Comparison of ENCODE assay signal across 17 mouse cellular contexts in the genomic region with DNA sequence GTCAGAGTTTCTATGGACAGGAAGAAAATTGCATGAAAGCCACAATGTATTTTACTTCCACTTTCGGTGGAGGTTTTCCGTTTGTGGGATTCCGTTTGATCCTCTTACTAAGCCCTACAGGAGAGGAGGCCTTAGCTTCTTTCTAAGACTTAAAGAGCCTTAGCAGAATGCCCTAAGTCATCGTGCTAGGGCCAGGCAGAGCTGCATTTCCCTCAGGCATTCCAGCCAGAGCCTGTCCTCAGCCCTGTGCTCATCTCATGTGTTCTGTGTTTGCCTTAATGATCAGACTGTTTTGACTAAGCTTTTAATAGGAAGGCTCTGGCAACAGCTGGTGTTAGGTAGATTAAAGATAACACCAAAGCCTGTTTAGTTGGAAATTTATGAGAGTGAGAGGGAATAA.
DNase-seq lines count a peak whose midpoint lies in the region; ATAC-seq and TF ChIP-seq lines count a peak whose summit lies in the region.
"Had no signal": no experiment of that assay in that cellular context is flagged by ENCODE, and none has a peak within 500 bp of the region (broad histone marks: within the 10 kb centered on the region; RNA-seq: fewer than 3 reads in every experiment).

No protein-coding gene starts in this region.

- H3K36me3 ChIP-seq in megakaryocyte, embryonic 14.5 days (replicated peaks; ENCODE audit: low read length) = no peaks in the 10 kb centered on the region
- no peaks in the 10 kb centered on the region for H3K36me3 ChIP-seq in heart, embryonic 11.5 days (ENCODE audit: control insufficient read depth, insufficient read depth, low read length)
- H3K36me3 ChIP-seq: embryonic facial prominence, embryonic 15.5 days; intestine, embryonic 15.5 days; limb, embryonic 10.5 days had no signal

- H3K27ac ChIP-seq in layer of hippocampus, adult 2 months = peak overlapping the region; percentile 86
- H3K27ac ChIP-seq in heart, embryonic 11.5 days (ENCODE audit: low read depth, low read length) = no peak overlapping the region
- H3K27ac ChIP-seq: embryonic facial prominence, embryonic 15.5 days; intestine, embryonic 15.5 days; kidney, postnatal 0 days; limb, embryonic 10.5 days; liver, embryonic 14.5 days had no signal

- H3K4me2 ChIP-seq in heart, embryonic 11.5 days = no peak overlapping the region
- H3K4me2 ChIP-seq: embryonic facial prominence, embryonic 15.5 days; intestine, embryonic 15.5 days had no signal

- H3K4me1 ChIP-seq in megakaryocyte, embryonic 14.5 days = peaks cover 15% of the 10 kb centered on the region
- 0 out of 2 replicates have a peak, but pooled peaks cover 4% of the 10 kb centered on the region for H3K4me1 ChIP-seq in heart, embryonic 11.5 days (ENCODE audit: control insufficient read depth, insufficient read depth, low read length)
- H3K4me1 ChIP-seq: intestine, embryonic 15.5 days had no signal

- no peak for TF ChIP-seq CTCF in layer of hippocampus, adult 2 months (conservative IDR thresholded peaks at IDR 0.05)

- H3K4me3 ChIP-seq in layer of hippocampus, adult 2 months = no peak overlapping the region; the same call in 1 of the 2 replicates
- peak overlapping the region; percentile 77 for H3K4me3 ChIP-seq in megakaryocyte, embryonic 14.5 days (replicated peaks)
- no peak overlapping the region for H3K4me3 ChIP-seq in heart, embryonic 11.5 days (ENCODE audit: low read depth, low read length)
- H3K4me3 ChIP-seq: embryonic facial prominence, embryonic 15.5 days; intestine, embryonic 15.5 days; limb, embryonic 10.5 days had no signal

- DNase-seq in layer of hippocampus, adult 2 months (ENCODE audit: low spot score in 2 of 2) = no peak
- no peak for DNase-seq in layer of hippocampus, postnatal 10 days (ENCODE audit: low spot score in 2 of 2)
- DNase-seq in c-Kit-positive CD71-negative TER-119-negative erythroid progenitor cells, embryonic 14.5 days (ENCODE audit: low read depth) = peak; percentile 16
- peak; percentile 41 for DNase-seq in retina, embryonic 14.5 days (ENCODE audit: low spot score)
- no peak for DNase-seq in thymus, postnatal 14 days
- no peak for DNase-seq in adipocyte (ENCODE audit: low spot score)
- DNase-seq: adrenal gland, adult 2 months; cerebellum, adult 11 months; lung, postnatal 36 days; thymus, postnatal 25 days had no signal

- peaks cover 7% of the 10 kb centered on the region for H3K9me3 ChIP-seq in megakaryocyte, embryonic 14.5 days
- H3K9me3 ChIP-seq in heart, embryonic 11.5 days (replicated peaks; ENCODE audit: control insufficient read depth, low read length) = no peaks in the 10 kb centered on the region
- H3K9me3 ChIP-seq: embryonic facial prominence, embryonic 15.5 days; intestine, embryonic 15.5 days; limb, embryonic 10.5 days had no signal

- ATAC-seq in heart, embryonic 11.5 days (replicated peaks; ENCODE audit: insufficient number of reproducible peaks, low FRiP score, low TSS enrichment) = no peak
- ATAC-seq: intestine, embryonic 15.5 days had no signal

- H3K27me3 ChIP-seq in megakaryocyte, embryonic 14.5 days (replicated peaks) = no peaks in the 10 kb centered on the region
- H3K27me3 ChIP-seq in heart, embryonic 11.5 days (ENCODE audit: control insufficient read depth, insufficient read depth, low read length) = no peaks in the 10 kb centered on the region
- H3K27me3 ChIP-seq: embryonic facial prominence, embryonic 15.5 days; intestine, embryonic 15.5 days had no signal

- 56% methylated on average over 4 of the region's 4 CpGs for WGBS in heart, embryonic 11.5 days (ENCODE audit: insufficient replicate concordance)

- no peak overlapping the region for H3K9ac ChIP-seq in heart, embryonic 11.5 days (ENCODE audit: low read depth, low read length)
- H3K9ac ChIP-seq: embryonic facial prominence, embryonic 15.5 days; intestine, embryonic 15.5 days; liver, embryonic 14.5 days had no signal

Comparison
In these comparisons a context has a peak if more than half of its experiments do, and no peak if none do; other contexts are left out.
1. DNase-seq: peak in c-Kit-positive CD71-negative TER-119-negative erythroid progenitor cells, embryonic 14.5 days (single experiment) and retina, embryonic 14.5 days (single experiment); none in layer of hippocampus, adult 2 months (0 of 2), layer of hippocampus, postnatal 10 days (0 of 2), thymus, postnatal 14 days (single experiment) and adipocyte (single experiment).